Mouse (Mus musculus) heart, embryonic 15.5 days (tissue): ENCODE results near the gene Ttc41. TPM values are rescaled to one million over a fixed set of nuclear protein-coding genes. Genes with fewer than 3 reads are reported as not detected.

Source experiments
- ATAC-seq: fragments of 200-750 bp; cut with Nextera tagmentation; replicated peaks from 2 replicates; pipeline ENCODE4 v1.8.0; 2017; ENCODE audit warnings: low read depth, moderate TSS enrichment; ENCODE audit not compliant: insufficient number of reproducible peaks, insufficient read depth, low FRiP score
- H3K27ac ChIP-seq: fragments of 300-500 bp; sonication (generic); 2 replicates; pipeline ENCODE4 v1.5.1; 2015; ENCODE audit warnings: mild to moderate bottlenecking, inconsistent platforms
- H3K27me3 ChIP-seq: fragments of 300-500 bp; sonication (generic); 2 replicates; pipeline ENCODE4 v1.6.1; 2015; ENCODE audit warnings: inconsistent platforms
- H3K36me3 ChIP-seq: fragments of 300-500 bp; sonication (generic); 2 replicates; pipeline ENCODE4 v1.6.1; 2015; ENCODE audit warnings: mild to moderate bottlenecking, inconsistent platforms
- H3K4me1 ChIP-seq: fragments of 300-500 bp; sonication (generic); replicated peaks from 2 replicates; pipeline ENCODE4 v1.6.1; 2015; ENCODE audit warnings: inconsistent platforms
- H3K4me2 ChIP-seq: fragments of 300-500 bp; sonication (generic); 2 replicates; pipeline ENCODE4 v1.6.1; 2015; ENCODE audit warnings: inconsistent platforms, mild to moderate bottlenecking, moderate library complexity
- H3K4me3 ChIP-seq: fragments of 300-500 bp; sonication (generic); 2 replicates; pipeline ENCODE4 v1.5.1; 2015; ENCODE audit warnings: mild to moderate bottlenecking, inconsistent platforms
- H3K9ac ChIP-seq: fragments of 300-500 bp; sonication (generic); 2 replicates; pipeline ENCODE4 v1.6.1; 2015; ENCODE audit warnings: mild to moderate bottlenecking, inconsistent platforms
- H3K9me3 ChIP-seq: fragments of 300-500 bp; sonication (generic); replicated peaks from 2 replicates; pipeline ENCODE4 v1.6.1; 2016; ENCODE audit warnings: inconsistent platforms
- WGBS: fragments of 180-500 bp; shearing (Covaris S2); methylation state at CpG from one replicate; pipeline ENCODE4 v1.1.7; 2015; ENCODE audit warnings: mixed read lengths; 5-methylcytosine and 5-hydroxymethylcytosine counted together
- polyA plus RNA-seq: library from polyadenylated mRNA; unstranded; fragments of >200 nt; fragmentation: Nextera tagmentation; extraction: Ambion mirVana; gene quantifications from 2 replicates; pipeline ENCODE4 v1.2.1, GENCODE M21; 2015

The Ttc41 gene
- polyA plus RNA-seq, 1 experiment from 2014 or later = 1.4 TPM

GRCm38 (mm10) chr10:86788193-86788592, 82.6 kb downstream of the Ttc41 start:
- Histone ChIP-seq H3K36me3 (no peaks in the 10 kb centered on the region), H3K9ac (no peak overlapping the region), H3K9me3 (no peaks in the 10 kb centered on the region), H3K4me1 (peaks cover 42% of the 10 kb centered on the region), H3K27ac (no peak overlapping the region), H3K27me3 (no peaks in the 10 kb centered on the region), H3K4me2 (no peak overlapping the region), H3K4me3 (no peak overlapping the region)
- ATAC-seq = no peak
- 56% methylated on average over 5 of the region's 5 CpGs for WGBS

GRCm38 (mm10) chr10:86789146-86789672, 83.6 kb downstream of the Ttc41 start:
- ATAC-seq = no peak
- no peaks in the 10 kb centered on the region for H3K36me3 ChIP-seq
- no peaks in the 10 kb centered on the region for H3K9me3 ChIP-seq
- peaks cover 48% of the 10 kb centered on the region for H3K4me1 ChIP-seq
- no peak overlapping the region for H3K4me3 ChIP-seq
- no peaks in the 10 kb centered on the region for H3K27me3 ChIP-seq
- no peak overlapping the region for H3K27ac ChIP-seq
- H3K4me2 ChIP-seq = no peak overlapping the region
- whole genome bisulfite sequencing = 85% methylated on average over 7 of the region's 7 CpGs
- H3K9ac ChIP-seq = no peak overlapping the region

GRCm38 (mm10) chr10:86791507-86792184, 86.0 kb downstream of the Ttc41 start:
- H3K36me3 ChIP-seq = no peaks in the 10 kb centered on the region
- 0 out of 2 replicates have a peak overlapping the region, but pooled peaks have one; percentile 1 for H3K27ac ChIP-seq
- H3K4me3 ChIP-seq = no peak overlapping the region
- H3K9ac ChIP-seq = no peak overlapping the region
- no peaks in the 10 kb centered on the region for H3K27me3 ChIP-seq
- no peak for ATAC-seq
- no peaks in the 10 kb centered on the region for H3K9me3 ChIP-seq
- H3K4me2 ChIP-seq = no peak overlapping the region
- H3K4me1 ChIP-seq = peaks cover 56% of the 10 kb centered on the region
- 56% methylated on average over 7 of the region's 7 CpGs for WGBS

GRCm38 (mm10) chr10:86793509-86793951, 87.9 kb downstream of the Ttc41 start:
- H3K9ac ChIP-seq = no peak overlapping the region
- ATAC-seq = peak; percentile 39; the same call in 1 of the 2 replicates

GRCm38 (mm10) chr10:86794196-86794595, 88.6 kb downstream of the Ttc41 start:
- Histone ChIP-seq H3K36me3 (no peaks in the 10 kb centered on the region), H3K9me3 (no peaks in the 10 kb centered on the region), H3K4me3 (no peak overlapping the region), H3K4me2 (no peak overlapping the region), H3K4me1 (peaks cover 47% of the 10 kb centered on the region), H3K27me3 (no peaks in the 10 kb centered on the region), H3K27ac (peak overlapping the region; percentile 75), H3K9ac (no peak overlapping the region)
- ATAC-seq = no peak
- 84% methylated on average over 4 of the region's 4 CpGs for WGBS

More at GRCm38 (mm10) chr10:86793509-86793951, 87.9 kb downstream of the Ttc41 start:
- Histone ChIP-seq H3K9me3 (no peaks in the 10 kb centered on the region), H3K4me1 (peaks cover 47% of the 10 kb centered on the region), H3K27ac (peak overlapping the region; percentile 75), H3K4me3 (no peak overlapping the region), H3K36me3 (no peaks in the 10 kb centered on the region), H3K27me3 (no peaks in the 10 kb centered on the region), H3K4me2 (no peak overlapping the region)
- 41% methylated on average over 2 of the region's 2 CpGs for WGBS

GRCm38 (mm10) chr10:86794794-86795535, 89.4 kb downstream of the Ttc41 start:
- peak overlapping the region; percentile 86 for H3K27ac ChIP-seq
- no peaks in the 10 kb centered on the region for H3K36me3 ChIP-seq
- no peak overlapping the region for H3K4me3 ChIP-seq
- WGBS = 71% methylated on average over 9 of the region's 9 CpGs
- peaks cover 45% of the 10 kb centered on the region for H3K4me1 ChIP-seq
- 0 out of 2 replicates have a peak, but pooled peaks have one; percentile 45 for ATAC-seq
- peak overlapping the region; percentile 27 for H3K4me2 ChIP-seq
- H3K9me3 ChIP-seq = no peaks in the 10 kb centered on the region
- H3K9ac ChIP-seq = no peak overlapping the region
- H3K27me3 ChIP-seq = no peaks in the 10 kb centered on the region

- no peak overlapping the region for H3K4me2 ChIP-seq
- H3K36me3 ChIP-seq = no peaks in the 10 kb centered on the region
- ATAC-seq = peak; percentile 50; the same call in 1 of the 2 replicates
- no peaks in the 10 kb centered on the region for H3K27me3 ChIP-seq
- H3K4me3 ChIP-seq = no peak overlapping the region
- H3K9me3 ChIP-seq = no peaks in the 10 kb centered on the region
- H3K27ac ChIP-seq = peak overlapping the region; percentile 86
- no peak overlapping the region for H3K9ac ChIP-seq
- 94% methylated on average over 5 of the region's 5 CpGs for WGBS
- peaks cover 41% of the 10 kb centered on the region for H3K4me1 ChIP-seq
Measured at GRCm38 (mm10) chr10:86796073-86796741, 90.6 kb downstream of the Ttc41 start.

GRCm38 (mm10) chr10:86807362-86807761, 101.8 kb downstream of the Ttc41 start:
- H3K27me3 ChIP-seq = no peaks in the 10 kb centered on the region
- peaks cover 13% of the 10 kb centered on the region for H3K4me1 ChIP-seq
- H3K36me3 ChIP-seq = peaks cover 5% of the 10 kb centered on the region; the same call in 1 of the 2 replicates
- 83% methylated on average over 1 of the region's 1 CpGs for WGBS
- H3K27ac ChIP-seq = no peak overlapping the region
- no peak for ATAC-seq
- no peaks in the 10 kb centered on the region for H3K9me3 ChIP-seq
- H3K4me3 ChIP-seq = no peak overlapping the region
- no peak overlapping the region for H3K9ac ChIP-seq
- H3K4me2 ChIP-seq = no peak overlapping the region

- no peaks in the 10 kb centered on the region for H3K9me3 ChIP-seq
- no peak overlapping the region for H3K9ac ChIP-seq
- WGBS = 70% methylated on average over 15 of the region's 15 CpGs
- no peak overlapping the region for H3K27ac ChIP-seq
- H3K4me1 ChIP-seq = peaks cover 13% of the 10 kb centered on the region
- ATAC-seq = no peak
- H3K36me3 ChIP-seq = peaks cover 9% of the 10 kb centered on the region; the same call in 1 of the 2 replicates
- H3K4me2 ChIP-seq = no peak overlapping the region
- H3K4me3 ChIP-seq = no peak overlapping the region
- no peaks in the 10 kb centered on the region for H3K27me3 ChIP-seq
Measured at GRCm38 (mm10) chr10:86808013-86808758, 102.6 kb downstream of the Ttc41 start.

- no peaks in the 10 kb centered on the region for H3K27me3 ChIP-seq
- no peak overlapping the region for H3K9ac ChIP-seq
- peaks cover 9% of the 10 kb centered on the region; the same call in 1 of the 2 replicates for H3K36me3 ChIP-seq
- H3K4me1 ChIP-seq = peaks cover 21% of the 10 kb centered on the region
- no peak overlapping the region for H3K4me3 ChIP-seq
- ATAC-seq = no peak
- 84% methylated on average over 9 of the region's 9 CpGs for WGBS
- H3K27ac ChIP-seq = no peak overlapping the region
- H3K9me3 ChIP-seq = no peaks in the 10 kb centered on the region
- no peak overlapping the region for H3K4me2 ChIP-seq
Measured at GRCm38 (mm10) chr10:86810000-86810399, 104.4 kb downstream of the Ttc41 start.
